Mouse (Mus musculus) CH12.LX (cell line): ENCODE data around the gene Adat3.

Experiments used
- CTCF ChIP-seq, 2 experiments: IDR thresholded peaks in 1 of 2; conservative IDR thresholded peaks in 1 of 2; 2 replicates each; pipeline ENCODE4 v1.5.1; 2011 to 2012; ENCODE audit warnings: low read depth in 2 of 2, low read length in 2 of 2, improper control_type of control experiment in 1 of 2, inconsistent platforms in 1 of 2, mild to moderate bottlenecking in 1 of 2, moderate library complexity in 1 of 2
- EP300 ChIP-seq: IDR thresholded peaks from 2 replicates; pipeline ENCODE4 v1.6.1; 2011; ENCODE audit warnings: low read length, improper control_type of control experiment
- MXI1 ChIP-seq: IDR thresholded peaks from 2 replicates; pipeline ENCODE4 v1.6.1; 2011; ENCODE audit warnings: mild to moderate bottlenecking, low read depth, low read length, improper control_type of control experiment
- POLR2A ChIP-seq: IDR thresholded peaks from 2 replicates; pipeline ENCODE4 v1.6.1; 2011; ENCODE audit warnings: low read depth, mild to moderate bottlenecking, improper control_type of control experiment, low read length
- UBTF ChIP-seq: IDR thresholded peaks from 2 replicates; pipeline ENCODE4 v1.6.1; 2012; ENCODE audit warnings: low read depth, mild to moderate bottlenecking, inconsistent platforms, low read length, improper control_type of control experiment, moderate library complexity

DNA sequence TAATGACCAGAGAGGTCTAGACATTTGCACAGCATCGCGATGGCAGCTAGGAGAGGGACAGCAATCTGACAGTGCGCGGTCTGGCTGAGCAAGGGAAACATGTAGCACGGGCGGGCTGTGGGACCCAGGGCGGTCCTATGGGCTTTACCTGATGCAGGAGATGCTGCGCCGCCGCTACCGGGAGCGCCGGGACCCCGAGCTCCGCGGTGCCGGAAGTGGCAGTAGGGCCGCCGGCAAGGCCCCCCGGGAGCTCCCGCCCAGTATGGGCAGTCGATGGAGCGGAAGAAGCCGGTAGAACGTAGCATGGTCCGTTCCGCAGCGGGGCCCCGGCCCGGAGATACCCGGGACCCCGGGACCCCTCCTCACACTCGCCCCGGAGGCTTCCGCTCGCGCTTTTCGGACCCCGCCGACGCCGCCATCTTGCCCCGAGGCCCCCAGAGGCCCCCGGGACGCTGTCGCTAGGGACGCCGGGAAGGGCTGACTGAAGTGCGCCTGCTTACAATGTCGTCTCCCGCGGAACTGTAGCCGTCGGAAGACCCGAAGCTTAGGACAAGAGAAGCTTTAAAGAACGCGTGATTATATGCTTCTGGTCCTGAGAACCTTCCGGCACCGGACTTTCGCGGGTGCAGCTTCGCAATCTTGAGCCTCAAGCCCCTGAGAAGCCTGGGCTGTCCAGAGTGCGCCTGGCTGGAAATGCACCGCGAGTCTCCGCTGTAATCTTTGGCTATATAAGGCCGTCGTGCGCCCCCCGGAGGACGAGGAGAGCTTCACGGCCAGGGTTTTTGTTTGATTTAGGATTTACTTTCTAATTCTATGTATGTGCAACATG lies 41.4 kb upstream of the Adat3 start, which contains the start of gene Rexo1:
- TF ChIP-seq EP300 (no peak), CTCF (conservative IDR thresholded peaks at IDR 0.05 in 1 of 2, IDR thresholded peaks at IDR 0.05 in 1 of 2; ENCODE audit: low read depth in 2 of 2, low read length in 2 of 2) (peak; percentile 31 to 88; a peak in 3 of 4 replicates), UBTF (no peak), MXI1 (no peak), POLR2A (peak; percentile 79)
